Mouse (Mus musculus): ENCODE measurements around the gene Gm21209.
"Not testable (repeated sequence)": the region's sequence is repeated elsewhere in the genome, so short reads cannot be mapped to it uniquely, and the experiment has no call there.

Gm21209 gene

DNA sequence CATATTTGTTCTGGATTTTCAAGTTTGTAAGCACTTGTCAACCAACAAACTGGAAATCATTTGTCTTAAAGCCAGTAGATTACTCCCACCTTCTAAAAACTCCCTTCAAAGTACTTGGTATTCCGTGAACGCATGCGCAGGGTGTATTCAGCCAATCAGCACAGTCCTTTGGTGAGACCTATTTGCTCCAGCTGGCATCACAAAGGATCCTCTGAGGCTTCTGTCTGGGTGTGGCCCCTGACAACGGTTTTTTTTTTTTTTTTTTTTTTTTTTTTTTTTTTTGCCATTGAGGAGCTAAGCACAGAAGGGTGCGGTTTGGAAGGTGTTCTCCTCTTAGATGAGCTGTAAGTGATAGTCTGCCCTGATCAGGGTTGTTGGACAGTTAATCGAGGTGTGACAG, at the start of gene Gm21209:
Gm21209 (plus strand) TSS at position 301 of the 400 bp plus-strand sequence.
- not testable (repeated sequence) for DNase-seq (ENCODE audit: low spot score)
